Mouse (Mus musculus) embryonic facial prominence, embryonic 13.5 days (tissue): ENCODE data around the gene Ptpn14. TPM values are rescaled to one million over a fixed set of nuclear protein-coding genes. Genes with fewer than 3 reads are reported as not detected.

ENCODE experiments used
- ATAC-seq: fragments of 200-750 bp; cut with Nextera tagmentation; 2 replicates; pipeline ENCODE4 v1.8.0; 2017; ENCODE audit warnings: low read depth; ENCODE audit not compliant: insufficient number of reproducible peaks, insufficient read depth, low FRiP score, low TSS enrichment
- H3K27ac ChIP-seq: fragments of 300-500 bp; sonication (generic); 2 replicates; pipeline ENCODE4 v1.5.1; 2015; ENCODE audit warnings: moderate library complexity, mild to moderate bottlenecking, inconsistent platforms
- H3K27me3 ChIP-seq: fragments of 300-500 bp; sonication (generic); 2 replicates; pipeline ENCODE4 v1.6.1; 2015; ENCODE audit warnings: mild to moderate bottlenecking, inconsistent platforms
- H3K36me3 ChIP-seq: fragments of 300-500 bp; sonication (generic); 2 replicates; pipeline ENCODE4 v1.6.1; 2015; ENCODE audit warnings: mild to moderate bottlenecking, inconsistent platforms
- H3K4me1 ChIP-seq: fragments of 300-500 bp; sonication (generic); 2 replicates; pipeline ENCODE4 v1.6.1; 2015; ENCODE audit warnings: inconsistent platforms
- H3K4me2 ChIP-seq: fragments of 300-500 bp; sonication (generic); 2 replicates; pipeline ENCODE4 v1.6.1; 2015; ENCODE audit warnings: moderate library complexity, mild to moderate bottlenecking, inconsistent platforms
- H3K4me3 ChIP-seq: fragments of 300-500 bp; sonication (generic); 2 replicates; pipeline ENCODE4 v1.5.1; 2015; ENCODE audit warnings: mild to moderate bottlenecking, inconsistent platforms
- H3K9ac ChIP-seq: fragments of 300-500 bp; sonication (generic); 2 replicates; pipeline ENCODE4 v1.6.1; 2015; ENCODE audit warnings: mild to moderate bottlenecking, inconsistent platforms
- H3K9me3 ChIP-seq: fragments of 300-500 bp; sonication (generic); 2 replicates; pipeline ENCODE4 v1.6.1; 2016; ENCODE audit warnings: inconsistent platforms
- WGBS: fragments of 180-500 bp; shearing (Covaris S2); methylation state at CpG from one replicate; pipeline ENCODE4 v1.1.7; 2015; ENCODE audit warnings: mixed read lengths; 5-methylcytosine and 5-hydroxymethylcytosine counted together
- polyA plus RNA-seq: library from polyadenylated mRNA; unstranded; fragments of >200 nt; fragmentation: Nextera tagmentation; extraction: Ambion mirVana; gene quantifications from 2 replicates; pipeline ENCODE4 v1.2.1, GENCODE M21; 2015

Gene Ptpn14
- polyA plus RNA-seq, 1 experiment from 2014 or later: 14.0 TPM

GRCm38 (mm10) chr1:189727346-189727883 is 653 bp upstream of the Ptpn14 start:
- peak overlapping the region; percentile 82 for H3K4me2 ChIP-seq
- H3K36me3 ChIP-seq: no peaks in the 10 kb centered on the region
- peak overlapping the region; percentile 99 for H3K27ac ChIP-seq
- WGBS: under 1% methylated on average over 22 of the region's 22 CpGs
- H3K9ac ChIP-seq: peak overlapping the region; percentile 90
- H3K4me1 ChIP-seq: peaks cover 50% of the 10 kb centered on the region
- H3K9me3 ChIP-seq: no peaks in the 10 kb centered on the region
- ATAC-seq: peak; percentile 74
- no peaks in the 10 kb centered on the region for H3K27me3 ChIP-seq
- H3K4me3 ChIP-seq: peak overlapping the region; percentile 89

- Histone ChIP-seq H3K4me1 (peaks cover 55% of the 10 kb centered on the region), H3K4me2 (peak overlapping the region; percentile 82), H3K27me3 (no peaks in the 10 kb centered on the region), H3K36me3 (no peaks in the 10 kb centered on the region), H3K9ac (peak overlapping the region; percentile 90), H3K9me3 (no peaks in the 10 kb centered on the region), H3K4me3 (peak overlapping the region; percentile 89), H3K27ac (peak overlapping the region; percentile 99)
- no peak for ATAC-seq
- under 1% methylated on average over 15 of the region's 15 CpGs for WGBS
Observed at GRCm38 (mm10) chr1:189728784-189729115, 682 bp downstream of the Ptpn14 start.

GRCm38 (mm10) chr1:189729141-189729815 is 1.2 kb downstream of the Ptpn14 start:
- Histone ChIP-seq H3K27me3 (no peaks in the 10 kb centered on the region), H3K4me1 (peaks cover 55% of the 10 kb centered on the region), H3K9ac (peak overlapping the region; percentile 90), H3K4me2 (peak overlapping the region; percentile 82), H3K27ac (peak overlapping the region; percentile 99), H3K4me3 (peak overlapping the region; percentile 89), H3K36me3 (0 out of 2 replicates have a peak, but pooled peaks cover 3% of the 10 kb centered on the region), H3K9me3 (no peaks in the 10 kb centered on the region)
- no peak for ATAC-seq
- WGBS: 6% methylated on average over 17 of the region's 17 CpGs

GRCm38 (mm10) chr1:189731697-189732096 is 3.6 kb downstream of the Ptpn14 start:
- 48% methylated on average over 10 of the region's 10 CpGs for WGBS
- peak overlapping the region; percentile 89; the same call in 1 of the 2 replicates for H3K4me3 ChIP-seq
- H3K27me3 ChIP-seq: no peaks in the 10 kb centered on the region
- peak overlapping the region; percentile 48 for H3K27ac ChIP-seq
- H3K36me3 ChIP-seq: 0 out of 2 replicates have a peak, but pooled peaks cover 4% of the 10 kb centered on the region
- H3K4me2 ChIP-seq: peak overlapping the region; percentile 82
- ATAC-seq: no peak
- H3K9me3 ChIP-seq: no peaks in the 10 kb centered on the region
- H3K9ac ChIP-seq: no peak overlapping the region
- peaks cover 47% of the 10 kb centered on the region for H3K4me1 ChIP-seq

GRCm38 (mm10) chr1:189732156-189732555 is 4.1 kb downstream of the Ptpn14 start:
- H3K9ac ChIP-seq: no peak overlapping the region

GRCm38 (mm10) chr1:189740075-189740474 is 12.0 kb downstream of the Ptpn14 start:
- Histone ChIP-seq H3K9me3 (no peaks in the 10 kb centered on the region), H3K36me3 (0 out of 2 replicates have a peak, but pooled peaks cover 13% of the 10 kb centered on the region), H3K27me3 (no peaks in the 10 kb centered on the region), H3K4me1 (peaks cover 11% of the 10 kb centered on the region), H3K4me3 (no peak overlapping the region), H3K27ac (no peak overlapping the region), H3K9ac (no peak overlapping the region), H3K4me2 (no peak overlapping the region)
- 90% methylated on average over 7 of the region's 7 CpGs for WGBS
- ATAC-seq: no peak

More at GRCm38 (mm10) chr1:189732156-189732555, 4.1 kb downstream of the Ptpn14 start:
- H3K36me3 ChIP-seq: 0 out of 2 replicates have a peak, but pooled peaks cover 4% of the 10 kb centered on the region
- no peaks in the 10 kb centered on the region for H3K9me3 ChIP-seq
- WGBS: 60% methylated on average over 8 of the region's 8 CpGs
- no peaks in the 10 kb centered on the region for H3K27me3 ChIP-seq
- peaks cover 42% of the 10 kb centered on the region for H3K4me1 ChIP-seq
- no peak for ATAC-seq
- peak overlapping the region; percentile 48; the same call in 1 of the 2 replicates for H3K27ac ChIP-seq
- H3K4me2 ChIP-seq: peak overlapping the region; percentile 82
- no peak overlapping the region for H3K4me3 ChIP-seq

GRCm38 (mm10) chr1:189742041-189742440 is 14.0 kb downstream of the Ptpn14 start:
- Histone ChIP-seq H3K4me2 (no peak overlapping the region), H3K36me3 (0 out of 2 replicates have a peak, but pooled peaks cover 13% of the 10 kb centered on the region), H3K4me1 (peaks cover 23% of the 10 kb centered on the region), H3K9ac (no peak overlapping the region), H3K4me3 (no peak overlapping the region), H3K9me3 (no peaks in the 10 kb centered on the region), H3K27me3 (no peaks in the 10 kb centered on the region), H3K27ac (no peak overlapping the region)
- WGBS: 94% methylated on average over 5 of the region's 5 CpGs
- ATAC-seq: no peak

GRCm38 (mm10) chr1:189743136-189743535 is 15.1 kb downstream of the Ptpn14 start:
- no peak overlapping the region for H3K9ac ChIP-seq
- H3K9me3 ChIP-seq: no peaks in the 10 kb centered on the region
- no peak overlapping the region for H3K4me2 ChIP-seq
- H3K4me3 ChIP-seq: no peak overlapping the region
- peaks cover 29% of the 10 kb centered on the region for H3K4me1 ChIP-seq
- 0 out of 2 replicates have a peak, but pooled peaks cover 13% of the 10 kb centered on the region for H3K36me3 ChIP-seq
- H3K27ac ChIP-seq: no peak overlapping the region
- WGBS: 82% methylated on average over 5 of the region's 5 CpGs
- no peak for ATAC-seq
- no peaks in the 10 kb centered on the region for H3K27me3 ChIP-seq

- Histone ChIP-seq H3K36me3 (0 out of 2 replicates have a peak, but pooled peaks cover 9% of the 10 kb centered on the region), H3K4me1 (peaks cover 29% of the 10 kb centered on the region), H3K9ac (no peak overlapping the region), H3K27me3 (no peaks in the 10 kb centered on the region), H3K4me3 (no peak overlapping the region), H3K4me2 (no peak overlapping the region), H3K9me3 (no peaks in the 10 kb centered on the region), H3K27ac (no peak overlapping the region)
- 20% methylated on average over 4 of the region's 4 CpGs for WGBS
- ATAC-seq: no peak
Observed at GRCm38 (mm10) chr1:189744914-189745710, 17.0 kb downstream of the Ptpn14 start.

- Histone ChIP-seq H3K4me2 (no peak overlapping the region), H3K4me1 (peaks cover 30% of the 10 kb centered on the region), H3K9ac (no peak overlapping the region), H3K36me3 (0 out of 2 replicates have a peak, but pooled peaks cover 8% of the 10 kb centered on the region), H3K27ac (0 out of 2 replicates have a peak overlapping the region, but pooled peaks have one; percentile 51), H3K9me3 (no peaks in the 10 kb centered on the region), H3K4me3 (no peak overlapping the region), H3K27me3 (no peaks in the 10 kb centered on the region)
- no peak for ATAC-seq
- 66% methylated on average over 4 of the region's 4 CpGs for WGBS
Observed at GRCm38 (mm10) chr1:189746520-189746919, 18.5 kb downstream of the Ptpn14 start.

- Histone ChIP-seq H3K27me3 (no peaks in the 10 kb centered on the region), H3K9ac (no peak overlapping the region), H3K36me3 (0 out of 2 replicates have a peak, but pooled peaks cover 5% of the 10 kb centered on the region), H3K4me1 (peaks cover 40% of the 10 kb centered on the region), H3K4me2 (no peak overlapping the region), H3K4me3 (no peak overlapping the region), H3K27ac (no peak overlapping the region), H3K9me3 (no peaks in the 10 kb centered on the region)
- ATAC-seq: no peak
- 91% methylated on average over 4 of the region's 4 CpGs for WGBS
Observed at GRCm38 (mm10) chr1:189749789-189750188, 21.7 kb downstream of the Ptpn14 start.
